Mouse (Mus musculus) R1 (cell line): ENCODE data around the gene Olfr743.

Experiments used
- DNase-seq: peaks from one replicate; pipeline ENCODE4 v3.0.0-alpha.2; 2018; ENCODE audit warnings: low read depth, low spot score

The Olfr743 gene

DNA sequence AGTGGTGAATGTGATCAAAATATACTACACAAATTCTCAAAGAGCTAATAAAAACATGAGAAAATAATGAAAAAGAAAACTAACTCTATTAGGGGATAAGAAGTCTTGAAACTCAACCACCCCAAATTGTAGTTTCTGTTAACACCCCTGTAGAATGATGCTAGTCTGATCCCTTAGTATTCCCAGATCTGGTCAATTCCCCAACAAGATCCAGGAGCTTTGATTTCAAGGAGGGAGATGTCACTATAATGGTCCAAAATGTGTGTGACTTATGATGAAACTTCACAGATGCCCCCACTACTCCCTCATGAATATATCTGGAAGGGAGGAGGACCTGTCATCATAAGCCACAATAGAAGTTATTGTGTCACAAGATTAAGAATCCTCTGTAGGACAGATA, at the start of gene Olfr743:
Gene Olfr743 (plus strand): TSS at position 301 of the 400 bp plus-strand sequence.
- no peak for DNase-seq

DNA sequence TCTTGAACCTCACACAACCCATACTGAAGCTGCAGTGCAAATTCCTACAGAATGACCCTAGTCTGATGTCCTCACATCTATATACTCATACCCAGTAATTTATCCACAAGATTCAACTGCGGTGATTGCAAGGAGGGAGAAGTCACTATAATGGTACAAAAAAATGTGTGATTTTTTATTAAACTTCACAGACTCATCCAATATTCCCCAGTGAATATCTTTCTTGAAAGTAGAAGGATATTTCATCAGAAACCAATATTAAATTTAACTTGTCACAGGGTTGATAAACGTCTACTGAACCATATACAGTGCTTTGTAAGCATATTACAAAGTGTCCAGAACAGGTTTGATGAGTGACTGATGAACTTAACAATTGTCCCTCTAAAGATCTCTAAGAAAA, 49.2 kb upstream of the Olfr743 start, which contains the start of gene Olfr741:
Gene Olfr741 (plus strand): TSS at position 301 of the 400 bp plus-strand sequence.
- no peak for DNase-seq

DNA sequence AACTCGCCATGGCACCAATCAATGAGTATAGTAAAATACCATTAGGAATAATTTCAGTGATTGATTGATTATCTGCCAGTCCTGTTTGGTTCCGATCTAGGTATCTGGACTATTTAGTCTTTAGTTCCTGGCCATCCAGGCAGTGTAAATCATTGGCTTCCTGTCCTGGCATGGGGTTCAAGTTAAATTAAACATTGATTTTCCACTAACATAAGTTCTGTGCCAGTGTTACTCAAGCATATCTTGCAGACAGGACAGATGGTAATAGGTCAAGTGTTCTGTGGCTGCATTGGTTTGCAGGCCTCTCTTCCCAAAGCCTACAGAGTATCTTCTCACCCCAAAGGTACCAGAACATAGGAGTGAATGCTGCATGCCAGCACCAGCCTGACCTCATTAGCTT, 43.2 kb upstream of the Olfr743 start:
- no peak for DNase-seq

DNA sequence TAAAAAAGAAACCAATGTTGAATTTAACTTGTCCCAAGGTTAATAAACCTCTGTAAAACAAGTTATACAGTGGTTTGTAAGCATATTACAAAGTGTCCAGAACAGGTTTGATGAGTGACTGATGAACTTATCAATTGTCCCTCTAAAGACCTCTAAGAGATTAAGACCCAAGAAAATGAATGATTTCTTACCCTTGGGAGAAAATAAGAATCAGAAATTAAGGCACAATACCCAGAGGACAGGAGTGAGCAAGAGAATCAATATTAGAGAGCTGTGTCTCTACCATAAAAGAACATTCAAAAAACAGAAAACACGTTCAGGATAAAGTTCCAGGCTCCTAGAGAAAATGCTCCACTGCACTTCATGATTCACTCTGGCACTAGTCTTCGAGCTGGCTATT, 18.3 kb upstream of the Olfr743 start, which contains the start of gene Olfr742:
Gene Olfr742 (plus strand): TSS at position 301 of the 400 bp plus-strand sequence.
- no peak for DNase-seq

DNA sequence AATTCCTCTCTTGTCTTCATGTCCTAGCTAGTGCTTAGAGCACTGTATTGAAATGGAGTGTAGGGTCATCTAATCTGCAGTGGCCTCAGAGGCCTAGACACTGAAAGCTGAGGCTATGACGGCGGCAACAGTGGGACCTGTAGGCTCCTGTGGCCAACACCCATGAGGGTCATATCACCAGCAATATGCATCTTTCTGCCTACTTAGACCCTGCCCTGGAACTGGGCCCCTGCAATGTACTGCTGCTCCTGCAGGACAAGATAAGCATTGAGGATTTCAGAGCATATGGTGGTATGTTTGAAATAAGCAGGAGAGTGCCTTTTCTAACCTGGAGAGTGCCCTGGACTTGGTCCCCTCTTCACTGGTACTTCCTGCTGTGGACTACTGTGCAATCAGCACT, 31.1 kb downstream of the Olfr743 start:
- DNase-seq = no peak

DNA sequence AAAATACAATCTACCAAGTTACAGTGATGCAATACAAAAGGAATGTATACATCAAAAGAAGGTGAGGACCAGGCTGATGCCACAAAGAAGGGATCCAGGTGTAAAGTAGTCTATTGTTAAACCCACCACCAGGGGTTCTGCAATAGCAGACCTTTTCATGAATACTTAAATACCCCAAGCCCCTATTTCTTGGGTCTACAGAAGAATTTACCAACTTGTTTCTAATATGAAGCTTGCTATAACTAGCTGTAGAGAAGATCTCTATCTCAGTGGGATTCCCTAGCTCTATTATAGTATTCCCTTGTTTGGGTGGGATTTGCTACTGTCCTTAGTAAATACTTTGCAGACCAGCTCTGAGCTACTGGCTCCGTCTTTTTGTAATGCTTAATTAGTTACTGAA, 51.4 kb downstream of the Olfr743 start:
- DNase-seq = peak; percentile 96
